Mouse (Mus musculus) heart, embryonic 16.5 days (tissue): ENCODE data around the gene Mapk8ip2. TPM values are rescaled to one million over a fixed set of nuclear protein-coding genes. Genes with fewer than 3 reads are reported as not detected.

Source experiments
- ATAC-seq: fragments of 200-750 bp; cut with Nextera tagmentation; replicated peaks from 2 replicates; pipeline ENCODE4 v1.8.0; 2017; ENCODE audit warnings: moderate number of reproducible peaks; ENCODE audit not compliant: insufficient read depth, low FRiP score; ENCODE audit errors: extremely low read depth
- H3K27ac ChIP-seq: fragments of 300-500 bp; sonication (generic); 2 replicates; pipeline ENCODE4 v1.5.1; 2014; ENCODE audit warnings: mild to moderate bottlenecking, low read length, control low read depth, moderate library complexity
- H3K27me3 ChIP-seq: fragments of 300-500 bp; sonication (generic); 2 replicates; pipeline ENCODE4 v1.6.1; 2014; ENCODE audit warnings: low read length, mixed read lengths; ENCODE audit not compliant: control insufficient read depth, insufficient read depth
- H3K36me3 ChIP-seq: fragments of 300-500 bp; sonication (generic); 2 replicates; pipeline ENCODE4 v1.6.1; 2014; ENCODE audit not compliant: control insufficient read depth, insufficient read depth
- H3K4me1 ChIP-seq: fragments of 300-500 bp; sonication (generic); 2 replicates; pipeline ENCODE4 v1.6.1; 2014; ENCODE audit warnings: low read length, mixed read lengths; ENCODE audit not compliant: control insufficient read depth, insufficient read depth
- H3K4me2 ChIP-seq: fragments of 300-500 bp; sonication (generic); 2 replicates; pipeline ENCODE4 v1.6.1; 2014; ENCODE audit warnings: low read depth, mild to moderate bottlenecking, control low read depth, low read length
- H3K4me3 ChIP-seq: fragments of 300-500 bp; sonication (generic); 2 replicates; pipeline ENCODE4 v1.5.1; 2014; ENCODE audit warnings: mild to moderate bottlenecking, control low read depth, low read length
- H3K9ac ChIP-seq: fragments of 300-500 bp; sonication (generic); 2 replicates; pipeline ENCODE4 v1.6.1; 2014; ENCODE audit warnings: low read length, control low read depth
- H3K9me3 ChIP-seq: fragments of 300-500 bp; sonication (generic); replicated peaks from 2 replicates; pipeline ENCODE4 v1.6.1; 2016; ENCODE audit warnings: low read length; ENCODE audit not compliant: control insufficient read depth
- WGBS: fragments of 180-500 bp; shearing (Covaris S2); extraction: QIAGEN DNeasy Blood & Tissue Kit; methylation state at CpG from one replicate; pipeline ENCODE4 v1.1.7; 2014; 5-methylcytosine and 5-hydroxymethylcytosine counted together
- polyA plus RNA-seq: library from polyadenylated mRNA; unstranded; fragments of >200 nt; fragmentation: Nextera tagmentation; extraction: Ambion mirVana; gene quantifications from 2 replicates; pipeline ENCODE4 v1.2.1, GENCODE M21; 2015

The Mapk8ip2 gene
- polyA plus RNA-seq, 1 experiment from 2014 or later: 0.11 TPM

GRCm38 (mm10) chr15:89434136-89434535 is 19.6 kb upstream of the Mapk8ip2 start:
- H3K4me1 ChIP-seq: peaks cover 4% of the 10 kb centered on the region
- no peaks in the 10 kb centered on the region for H3K9me3 ChIP-seq
- no peak overlapping the region for H3K9ac ChIP-seq
- no peaks in the 10 kb centered on the region for H3K36me3 ChIP-seq
- WGBS: 76% methylated on average over 3 of the region's 3 CpGs
- H3K4me3 ChIP-seq: no peak overlapping the region
- H3K4me2 ChIP-seq: no peak overlapping the region
- H3K27me3 ChIP-seq: no peaks in the 10 kb centered on the region
- H3K27ac ChIP-seq: no peak overlapping the region
- no peak for ATAC-seq

- H3K27ac ChIP-seq: no peak overlapping the region
- WGBS: 77% methylated on average over 5 of the region's 5 CpGs
- no peak overlapping the region for H3K9ac ChIP-seq
- ATAC-seq: no peak
- no peaks in the 10 kb centered on the region for H3K36me3 ChIP-seq
- H3K4me2 ChIP-seq: no peak overlapping the region
- H3K4me1 ChIP-seq: no peaks in the 10 kb centered on the region
- H3K27me3 ChIP-seq: no peaks in the 10 kb centered on the region
- no peaks in the 10 kb centered on the region for H3K9me3 ChIP-seq
- H3K4me3 ChIP-seq: no peak overlapping the region
Observed at GRCm38 (mm10) chr15:89435878-89436277, 17.8 kb upstream of the Mapk8ip2 start.

GRCm38 (mm10) chr15:89442486-89443070 is 11.1 kb upstream of the Mapk8ip2 start:
- no peaks in the 10 kb centered on the region for H3K9me3 ChIP-seq
- 35% methylated on average over 8 of the region's 8 CpGs for WGBS
- no peak for ATAC-seq
- H3K4me2 ChIP-seq: no peak overlapping the region
- H3K9ac ChIP-seq: no peak overlapping the region
- H3K27ac ChIP-seq: no peak overlapping the region
- no peaks in the 10 kb centered on the region for H3K27me3 ChIP-seq
- no peaks in the 10 kb centered on the region for H3K4me1 ChIP-seq
- no peak overlapping the region for H3K4me3 ChIP-seq
- H3K36me3 ChIP-seq: no peaks in the 10 kb centered on the region

- Histone ChIP-seq H3K36me3 (no peaks in the 10 kb centered on the region), H3K27me3 (peaks cover 44% of the 10 kb centered on the region), H3K27ac (no peak overlapping the region), H3K9me3 (no peaks in the 10 kb centered on the region), H3K9ac (no peak overlapping the region), H3K4me2 (peak overlapping the region; percentile 71), H3K4me3 (peak overlapping the region; percentile 50), H3K4me1 (peaks cover 4% of the 10 kb centered on the region; the same call in 1 of the 2 replicates)
- WGBS: 5% methylated on average over 24 of the region's 24 CpGs
- ATAC-seq: peak; percentile 69
Observed at GRCm38 (mm10) chr15:89452906-89453864, 528 bp upstream of the Mapk8ip2 start.

- Histone ChIP-seq H3K9me3 (no peaks in the 10 kb centered on the region), H3K4me2 (no peak overlapping the region), H3K4me3 (no peak overlapping the region), H3K36me3 (no peaks in the 10 kb centered on the region), H3K27ac (no peak overlapping the region), H3K4me1 (peaks cover 4% of the 10 kb centered on the region; the same call in 1 of the 2 replicates), H3K9ac (no peak overlapping the region), H3K27me3 (peaks cover 46% of the 10 kb centered on the region)
- 22% methylated on average over 5 of the region's 6 CpGs for WGBS
- no peak for ATAC-seq
Observed at GRCm38 (mm10) chr15:89454857-89455256, 1.1 kb downstream of the Mapk8ip2 start.

- peaks cover 4% of the 10 kb centered on the region; the same call in 1 of the 2 replicates for H3K4me1 ChIP-seq
- ATAC-seq: no peak
- no peaks in the 10 kb centered on the region for H3K9me3 ChIP-seq
- no peak overlapping the region for H3K4me3 ChIP-seq
- no peaks in the 10 kb centered on the region for H3K36me3 ChIP-seq
- 63% methylated on average over 6 of the region's 6 CpGs for WGBS
- no peak overlapping the region for H3K4me2 ChIP-seq
- H3K9ac ChIP-seq: no peak overlapping the region
- peaks cover 43% of the 10 kb centered on the region for H3K27me3 ChIP-seq
- no peak overlapping the region for H3K27ac ChIP-seq
Observed at GRCm38 (mm10) chr15:89455642-89456041, 1.9 kb downstream of the Mapk8ip2 start.

GRCm38 (mm10) chr15:89458942-89459341 is 5.2 kb downstream of the Mapk8ip2 start:
- Histone ChIP-seq H3K36me3 (no peaks in the 10 kb centered on the region), H3K27ac (no peak overlapping the region), H3K4me2 (no peak overlapping the region), H3K9me3 (no peaks in the 10 kb centered on the region), H3K4me3 (no peak overlapping the region), H3K4me1 (peaks cover 2% of the 10 kb centered on the region; the same call in 1 of the 2 replicates), H3K27me3 (peaks cover 31% of the 10 kb centered on the region), H3K9ac (no peak overlapping the region)
- 82% methylated on average over 15 of the region's 15 CpGs for WGBS
- no peak for ATAC-seq

- ATAC-seq: no peak
- WGBS: 70% methylated on average over 7 of the region's 7 CpGs
- peaks cover 23% of the 10 kb centered on the region for H3K27me3 ChIP-seq
- H3K9me3 ChIP-seq: no peaks in the 10 kb centered on the region
- H3K36me3 ChIP-seq: no peaks in the 10 kb centered on the region
- no peaks in the 10 kb centered on the region for H3K4me1 ChIP-seq
- no peak overlapping the region for H3K4me3 ChIP-seq
- H3K27ac ChIP-seq: no peak overlapping the region
- H3K9ac ChIP-seq: no peak overlapping the region
- H3K4me2 ChIP-seq: no peak overlapping the region
Observed at GRCm38 (mm10) chr15:89459821-89460220, 6.1 kb downstream of the Mapk8ip2 start.

- no peaks in the 10 kb centered on the region for H3K36me3 ChIP-seq
- no peak overlapping the region for H3K4me2 ChIP-seq
- ATAC-seq: no peak
- no peak overlapping the region for H3K27ac ChIP-seq
- no peaks in the 10 kb centered on the region for H3K9me3 ChIP-seq
- WGBS: 55% methylated on average over 10 of the region's 10 CpGs
- no peak overlapping the region for H3K4me3 ChIP-seq
- H3K9ac ChIP-seq: no peak overlapping the region
- peaks cover 18% of the 10 kb centered on the region for H3K27me3 ChIP-seq
- no peaks in the 10 kb centered on the region for H3K4me1 ChIP-seq
Observed at GRCm38 (mm10) chr15:89460298-89460697, 6.6 kb downstream of the Mapk8ip2 start.
